Mouse (Mus musculus) hindbrain, embryonic 15.5 days (tissue): ENCODE results near the gene Olfr1472. TPM values are rescaled to one million over a fixed set of nuclear protein-coding genes. Genes with fewer than 3 reads are reported as not detected.
"Not testable (repeated sequence)": the region's sequence is repeated elsewhere in the genome, so short reads cannot be mapped to it uniquely, and the experiment has no call there.

Experiments
- ATAC-seq: fragments of 200-750 bp; cut with Nextera tagmentation; 2 replicates; pipeline ENCODE4 v1.8.0; 2017; ENCODE audit warnings: low read depth, moderate number of reproducible peaks, moderate TSS enrichment; ENCODE audit not compliant: low FRiP score
- H3K27ac ChIP-seq: fragments of 300-500 bp; sonication (generic); replicated peaks from 2 replicates; pipeline ENCODE4 v1.5.1; 2015; ENCODE audit warnings: mild to moderate bottlenecking, inconsistent platforms
- H3K27me3 ChIP-seq: fragments of 300-500 bp; sonication (generic); 2 replicates; pipeline ENCODE4 v1.6.1; 2015; ENCODE audit warnings: control low read depth, inconsistent platforms
- H3K36me3 ChIP-seq: fragments of 300-500 bp; sonication (generic); 2 replicates; pipeline ENCODE4 v1.6.1; 2015; ENCODE audit warnings: control low read depth, inconsistent platforms
- H3K4me1 ChIP-seq: fragments of 300-500 bp; sonication (generic); replicated peaks from 2 replicates; pipeline ENCODE4 v1.6.1; 2015; ENCODE audit warnings: control low read depth, inconsistent platforms
- H3K4me2 ChIP-seq: fragments of 300-500 bp; sonication (generic); 2 replicates; pipeline ENCODE4 v1.6.1; 2015; ENCODE audit warnings: moderate library complexity, mild to moderate bottlenecking, inconsistent platforms
- H3K4me3 ChIP-seq: fragments of 300-500 bp; sonication (generic); 2 replicates; pipeline ENCODE4 v1.5.1; 2015; ENCODE audit warnings: mild to moderate bottlenecking, inconsistent platforms
- H3K9ac ChIP-seq: fragments of 300-500 bp; sonication (generic); 2 replicates; pipeline ENCODE4 v1.6.1; 2015; ENCODE audit warnings: inconsistent platforms
- H3K9me3 ChIP-seq: fragments of 300-500 bp; sonication (generic); 2 replicates; pipeline ENCODE4 v1.6.1; 2016; ENCODE audit warnings: control low read depth, inconsistent platforms
- WGBS: fragments of 180-500 bp; shearing (Covaris S2); methylation state at CpG from one replicate; pipeline ENCODE4 v1.1.7; 2015; 5-methylcytosine and 5-hydroxymethylcytosine counted together
- polyA plus RNA-seq: library from polyadenylated mRNA; unstranded; fragments of >200 nt; fragmentation: Nextera tagmentation; extraction: Ambion mirVana; gene quantifications from 2 replicates; pipeline ENCODE4 v1.2.1, GENCODE M21; 2015

Gene Olfr1472
- polyA plus RNA-seq: not detected in 2 replicates

DNA sequence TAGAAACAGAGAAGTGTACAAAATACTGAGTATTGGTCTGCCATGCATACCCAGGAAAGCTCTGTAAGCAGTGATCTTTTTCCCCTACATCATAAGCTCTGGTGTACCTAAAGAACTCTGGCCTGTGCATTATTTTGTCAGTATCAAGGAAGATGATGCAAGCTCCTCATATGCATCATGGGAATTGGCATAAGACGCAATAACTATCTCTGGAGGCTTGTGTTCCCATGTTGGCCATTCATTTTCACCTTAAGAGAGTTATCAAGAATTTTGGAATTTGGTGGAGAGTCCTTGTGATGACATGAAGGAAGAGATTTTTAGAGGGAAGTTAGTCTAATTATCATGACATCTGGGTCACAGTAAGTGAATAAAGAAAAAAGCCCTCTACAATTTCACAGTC is at the start of gene Olfr1472:
Gene Olfr1472 (minus strand): TSS at position 101 of the 400 bp plus-strand sequence.
- Histone ChIP-seq H3K27me3 (no peaks in the 10 kb centered on the region), H3K4me1 (no peaks in the 10 kb centered on the region), H3K9me3 (peaks cover 11% of the 10 kb centered on the region), H3K4me3 (no peak within 1 kb of the TSS), H3K36me3 (no peaks in the 10 kb centered on the region), H3K27ac (no peak within 1 kb of the TSS), H3K4me2 (no peak within 1 kb of the TSS), H3K9ac (no peak within 1 kb of the TSS)
- WGBS: 82% methylated on average over 1 of the region's 1 CpGs
- ATAC-seq: no peak

DNA sequence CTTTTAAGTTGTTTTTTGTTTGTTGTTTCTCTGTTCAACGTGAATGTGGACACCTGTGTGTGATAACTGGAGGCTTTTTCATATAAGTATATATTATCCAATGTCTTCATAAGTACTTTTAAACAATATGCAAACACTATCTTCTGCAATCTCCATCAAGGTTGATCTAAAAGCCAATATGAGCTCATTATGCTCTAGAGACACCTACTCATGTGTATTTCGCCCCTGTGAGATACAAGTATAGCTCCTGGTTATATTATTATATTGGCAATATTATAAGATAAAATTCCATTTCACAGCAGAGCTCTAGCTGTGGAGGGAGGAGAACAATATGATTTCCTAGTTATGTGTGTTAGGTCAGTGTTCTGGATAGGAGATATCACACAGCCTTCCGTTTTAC is 44.4 kb upstream of the Olfr1472 start, which contains the start of gene Olfr1477:
Gene Olfr1477 (plus strand): TSS at position 301 of the 400 bp plus-strand sequence.
- no peak for ATAC-seq
- Histone ChIP-seq H3K4me1 (no peaks in the 10 kb centered on the region), H3K4me2 (no peak within 1 kb of the TSS), H3K27ac (no peak within 1 kb of the TSS), H3K9me3 (0 out of 2 replicates have a peak, but pooled peaks cover 6% of the 10 kb centered on the region), H3K36me3 (no peaks in the 10 kb centered on the region), H3K4me3 (no peak within 1 kb of the TSS), H3K27me3 (no peaks in the 10 kb centered on the region), H3K9ac (no peak within 1 kb of the TSS)
- 80% methylated on average over 3 of the region's 3 CpGs for WGBS

DNA sequence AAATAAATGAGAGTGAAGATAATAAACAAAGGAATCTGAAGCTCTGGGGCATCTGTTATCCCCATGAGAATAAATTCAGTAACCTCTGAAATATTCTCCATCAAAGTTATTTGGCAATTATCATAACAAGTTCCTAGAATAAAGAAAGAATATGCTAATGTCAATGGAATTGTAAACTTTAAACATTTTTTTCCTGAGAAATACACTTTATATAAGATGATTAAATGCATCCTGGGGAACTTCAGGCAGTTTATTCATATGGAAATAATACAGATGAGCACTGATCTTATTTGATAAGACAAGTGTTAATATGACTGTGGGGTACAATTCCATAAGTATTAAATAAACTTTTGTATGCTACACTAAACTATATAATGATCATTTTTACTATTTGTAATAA is 24.2 kb upstream of the Olfr1472 start, which contains the start of gene Olfr1475:
Gene Olfr1475 (minus strand): TSS at position 101 of the 400 bp plus-strand sequence.
- H3K9me3 ChIP-seq: no peaks in the 10 kb centered on the region
- H3K27ac ChIP-seq: no peak within 1 kb of the TSS
- no peak for ATAC-seq
- H3K4me2 ChIP-seq: no peak within 1 kb of the TSS
- no peak within 1 kb of the TSS for H3K9ac ChIP-seq
- H3K36me3 ChIP-seq: no peaks in the 10 kb centered on the region
- H3K27me3 ChIP-seq: no peaks in the 10 kb centered on the region
- H3K4me1 ChIP-seq: no peaks in the 10 kb centered on the region
- H3K4me3 ChIP-seq: no peak within 1 kb of the TSS

- not testable (repeated sequence) for H3K9me3 ChIP-seq, H3K9ac ChIP-seq, H3K27me3 ChIP-seq, H3K4me3 ChIP-seq, H3K36me3 ChIP-seq, H3K4me2 ChIP-seq, ATAC-seq, H3K4me1 ChIP-seq, H3K27ac ChIP-seq
- 81% methylated on average over 4 of the region's 4 CpGs for WGBS
Measured at GRCm38 (mm10) chr19:13469265-13469664, 13.4 kb upstream of the Olfr1472 start, which contains the start of gene Olfr1474. Gene Olfr1474, plus strand, starts transcription at chr19:13469565.

DNA sequence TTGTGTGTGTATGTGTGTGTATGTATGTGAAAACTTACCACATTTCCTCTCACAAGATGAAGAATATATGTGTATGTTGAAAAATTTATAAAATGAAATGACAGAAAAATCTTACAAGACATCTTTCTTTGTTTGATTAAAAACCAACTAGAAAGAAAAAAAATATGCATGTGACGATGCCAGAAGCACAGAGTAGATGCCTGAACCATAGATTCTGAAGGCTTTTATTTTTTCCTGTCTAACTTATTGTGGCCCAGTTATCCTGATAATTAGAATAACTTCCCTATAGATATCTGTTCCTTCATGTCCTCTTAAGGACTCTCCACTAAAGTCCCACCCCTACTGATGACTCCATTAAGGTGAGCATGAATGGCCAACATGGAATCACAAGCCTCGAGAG is 12.8 kb downstream of the Olfr1472 start, which contains the start of gene Olfr1471:
Gene Olfr1471 (plus strand): TSS at position 301 of the 400 bp plus-strand sequence.
- H3K4me2 ChIP-seq, H3K36me3 ChIP-seq, ATAC-seq, H3K4me1 ChIP-seq, H3K4me3 ChIP-seq, H3K9ac ChIP-seq, H3K27me3 ChIP-seq, H3K27ac ChIP-seq, H3K9me3 ChIP-seq: not testable (repeated sequence)
- whole genome bisulfite sequencing: 77% methylated on average over 2 of the region's 2 CpGs

DNA sequence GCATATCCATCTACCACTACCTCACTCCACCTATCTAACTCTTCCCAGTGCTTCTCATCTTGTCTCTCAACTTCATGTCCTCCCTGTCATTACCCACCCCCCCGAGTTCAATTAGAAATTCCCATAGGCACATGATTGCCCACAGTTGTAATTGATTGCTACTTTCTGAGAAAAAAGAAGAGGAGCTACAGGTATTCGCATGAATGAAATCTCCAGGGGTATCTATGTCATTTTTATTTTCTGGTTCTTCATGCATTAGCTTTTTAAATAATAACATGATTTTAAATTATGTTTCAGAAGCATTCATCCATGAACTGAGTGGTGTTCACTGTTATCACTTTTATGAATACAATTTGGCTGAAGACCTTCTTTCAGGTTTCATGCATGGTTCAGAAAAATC is 48.3 kb downstream of the Olfr1472 start, which contains the start of gene Olfr1469:
Gene Olfr1469 (plus strand): TSS at position 301 of the 400 bp plus-strand sequence.
- H3K27me3 ChIP-seq: no peaks in the 10 kb centered on the region
- no peaks in the 10 kb centered on the region for H3K4me1 ChIP-seq
- no peak within 1 kb of the TSS for H3K27ac ChIP-seq
- no peaks in the 10 kb centered on the region for H3K9me3 ChIP-seq
- no peaks in the 10 kb centered on the region for H3K36me3 ChIP-seq
- no peak within 1 kb of the TSS for H3K4me3 ChIP-seq
- no peak within 1 kb of the TSS for H3K4me2 ChIP-seq
- ATAC-seq: no peak
- 77% methylated on average over 2 of the region's 2 CpGs for WGBS
- H3K9ac ChIP-seq: no peak within 1 kb of the TSS

Other genes starting within 250 kb of the Olfr1472 start
- not detected in 2 replicates for gene Olfr1463, start 224.8 kb downstream of the Olfr1472 start, polyA plus RNA-seq
- not detected in 2 replicates for gene Olfr1465, start 140.5 kb downstream of the Olfr1472 start, polyA plus RNA-seq
- not detected in 2 replicates for gene Olfr1466, start 117.2 kb downstream of the Olfr1472 start, polyA plus RNA-seq
- gene Olfr1467, start 93.8 kb downstream of the Olfr1472 start, polyA plus RNA-seq: not detected in 2 replicates
- not detected in 2 replicates for gene Olfr1469, start 48.2 kb downstream of the Olfr1472 start, polyA plus RNA-seq
- gene Olfr1471, start 12.7 kb downstream of the Olfr1472 start, polyA plus RNA-seq: not detected in 2 replicates
- not detected in 2 replicates for gene Olfr1474, start 13.5 kb upstream of the Olfr1472 start, polyA plus RNA-seq
- gene Olfr1475, start 24.1 kb upstream of the Olfr1472 start, polyA plus RNA-seq: not detected in 2 replicates
- gene Olfr1477, start 44.5 kb upstream of the Olfr1472 start, polyA plus RNA-seq: not detected in 2 replicates
- gene Olfr1480, start 71.8 kb upstream of the Olfr1472 start, polyA plus RNA-seq: not detected in 2 replicates
- gene Olfr1484, start 127.4 kb upstream of the Olfr1472 start, polyA plus RNA-seq: not detected in 2 replicates
- not detected in 2 replicates for gene Olfr1487, start 161.3 kb upstream of the Olfr1472 start, polyA plus RNA-seq
- gene Olfr1489, start 175.5 kb upstream of the Olfr1472 start, polyA plus RNA-seq: not detected in 2 replicates
- gene Olfr1490, start 195.0 kb upstream of the Olfr1472 start, polyA plus RNA-seq: not detected in 2 replicates
- gene Olfr1491, start 241.2 kb upstream of the Olfr1472 start, polyA plus RNA-seq: not detected in 2 replicates